Mouse (Mus musculus) heart, embryonic 10.5 days (tissue): ENCODE results near the gene Nudt19. TPM values are rescaled to one million over a fixed set of nuclear protein-coding genes. Genes with fewer than 3 reads are reported as not detected.

ENCODE experiments used
- DNase-seq: peaks from one replicate; pipeline ENCODE4 v3.0.0-alpha.2; 2017; ENCODE audit warnings: low spot score
- H3K27ac ChIP-seq: fragments of 300-500 bp; sonication (generic); 2 replicates; pipeline ENCODE4 v1.5.1; 2016; ENCODE audit warnings: mild to moderate bottlenecking
- H3K27me3 ChIP-seq: fragments of 300-500 bp; sonication (generic); 2 replicates; pipeline ENCODE4 v1.6.1; 2016; ENCODE audit warnings: mild to moderate bottlenecking; ENCODE audit not compliant: poor library complexity, insufficient read depth, severe bottlenecking
- H3K36me3 ChIP-seq: fragments of 300-500 bp; sonication (generic); 2 replicates; pipeline ENCODE4 v1.6.1; 2016; ENCODE audit warnings: mild to moderate bottlenecking, moderate library complexity
- H3K4me1 ChIP-seq: fragments of 300-500 bp; sonication (generic); 2 replicates; pipeline ENCODE4 v1.6.1; 2016; ENCODE audit warnings: mild to moderate bottlenecking
- H3K4me3 ChIP-seq: fragments of 300-500 bp; sonication (generic); 2 replicates; pipeline ENCODE4 v1.5.1; 2016; ENCODE audit warnings: mild to moderate bottlenecking, moderate library complexity
- H3K9me3 ChIP-seq: fragments of 300-500 bp; sonication (generic); 2 replicates; pipeline ENCODE4 v1.6.1; 2016; ENCODE audit warnings: mild to moderate bottlenecking, moderate library complexity
- WGBS: fragments of 180-500 bp; shearing (Covaris S2); methylation state at CpG from one replicate; pipeline ENCODE4 v1.1.7; 2016; 5-methylcytosine and 5-hydroxymethylcytosine counted together
- polyA plus RNA-seq: library from polyadenylated mRNA; unstranded; fragments of >200 nt; fragmentation: Nextera tagmentation; extraction: Ambion mirVana; gene quantifications from 2 replicates; pipeline ENCODE4 v1.2.1, GENCODE M21; 2016

Nudt19 gene
- polyA plus RNA-seq, 1 experiment from 2014 or later, result 76.7 TPM

DNA sequence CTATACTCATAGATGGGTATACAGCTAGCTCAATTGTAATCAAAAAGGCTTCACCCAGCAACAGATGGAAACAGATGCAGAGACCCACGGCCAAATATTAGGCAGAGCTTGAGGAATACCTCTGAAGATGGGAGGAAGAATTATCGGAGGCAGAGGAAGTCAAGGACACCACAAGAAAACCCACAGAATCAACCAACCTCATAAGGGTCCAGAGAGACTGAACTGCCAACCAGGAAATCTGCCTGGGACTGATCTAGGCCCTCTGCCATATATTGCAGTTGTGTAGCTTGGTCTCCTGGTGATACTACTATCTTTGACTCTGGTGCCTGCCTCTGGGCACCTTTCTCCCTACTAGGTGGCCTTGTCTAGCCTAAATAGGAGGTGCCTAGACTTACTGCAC, 29.3 kb downstream of the Nudt19 start:
- H3K36me3 ChIP-seq, result no peaks in the 10 kb centered on the region

DNA sequence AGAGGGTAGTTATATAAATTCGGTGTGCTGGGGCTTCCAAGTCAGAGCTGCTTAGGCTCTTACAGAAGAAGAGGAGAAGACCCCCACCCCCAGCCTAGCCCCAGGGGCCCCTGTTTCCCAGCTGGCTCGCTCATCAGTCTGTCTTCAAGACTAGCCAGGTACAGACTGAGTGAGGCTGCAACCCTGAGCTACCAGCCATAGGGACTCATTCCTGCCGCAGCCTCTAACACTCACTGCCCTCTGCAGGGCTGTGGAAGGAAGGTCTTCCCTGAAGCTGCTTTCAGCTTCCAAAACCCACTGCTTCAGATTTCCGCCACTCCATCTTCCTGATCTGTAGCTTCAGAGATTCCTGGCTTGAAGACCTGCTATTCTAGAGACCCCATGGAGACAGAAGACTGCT, 54.1 kb downstream of the Nudt19 start:
- H3K27ac ChIP-seq, result no peak overlapping the region
- no peaks in the 10 kb centered on the region for H3K9me3 ChIP-seq
- WGBS, result 16% methylated on average over 4 of the region's 4 CpGs
- DNase-seq, result peak; percentile 79
- H3K4me1 ChIP-seq, result no peaks in the 10 kb centered on the region
- no peaks in the 10 kb centered on the region for H3K36me3 ChIP-seq
- H3K4me3 ChIP-seq, result no peak overlapping the region
- peaks cover 6% of the 10 kb centered on the region; the same call in 1 of the 2 replicates for H3K27me3 ChIP-seq

More for the DNA sequence above, 29.3 kb downstream of the Nudt19 start:
- H3K9me3 ChIP-seq, result no peaks in the 10 kb centered on the region
- H3K27me3 ChIP-seq, result no peaks in the 10 kb centered on the region
- WGBS, result 80% methylated on average over 2 of the region's 2 CpGs
- no peak overlapping the region for H3K4me3 ChIP-seq
- no peaks in the 10 kb centered on the region for H3K4me1 ChIP-seq
- DNase-seq, result no peak
- no peak overlapping the region for H3K27ac ChIP-seq

DNA sequence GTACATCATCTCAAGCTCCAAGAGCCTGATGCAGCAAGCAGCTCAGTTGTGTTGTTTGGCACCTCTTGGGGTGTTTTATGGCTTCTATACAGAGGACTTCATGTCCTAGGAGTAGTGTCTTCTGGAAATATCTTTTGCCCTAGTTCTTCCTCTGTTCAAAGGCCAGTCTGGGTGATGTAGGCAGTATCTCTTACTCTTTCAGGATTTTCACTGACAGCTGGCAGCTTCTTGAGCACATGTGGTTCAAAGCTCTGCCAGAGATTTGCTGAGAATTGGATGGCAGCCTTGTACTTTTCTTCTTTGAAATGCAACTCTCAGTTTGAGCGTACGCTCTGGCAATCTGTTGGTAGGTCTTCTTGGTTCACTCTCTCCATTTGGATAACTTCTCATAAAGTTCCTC, 58.6 kb downstream of the Nudt19 start:
- DNase-seq, result no peak
- Histone ChIP-seq H3K4me1 (no peaks in the 10 kb centered on the region; the same call in 1 of the 2 replicates), H3K27me3 (peaks cover 2% of the 10 kb centered on the region; the same call in 1 of the 2 replicates), H3K9me3 (no peaks in the 10 kb centered on the region), H3K36me3 (no peaks in the 10 kb centered on the region), H3K27ac (no peak overlapping the region), H3K4me3 (no peak overlapping the region)
- WGBS, result 93% methylated on average over 2 of the region's 2 CpGs

Other genes with a start within 250 kb of the Nudt19 start
- 12.5 and 15.3 TPM in 2 replicates for gene Gpatch1, start 237.9 kb downstream of the Nudt19 start, polyA plus RNA-seq
- gene Rhpn2, start 222.1 kb downstream of the Nudt19 start, polyA plus RNA-seq, result 7.7 and 8.2 TPM in 2 replicates
- 17.8 and 22.9 TPM in 2 replicates for gene Faap24, start 159.5 kb downstream of the Nudt19 start, polyA plus RNA-seq
- 43.2 and 45.1 TPM in 2 replicates for gene Cep89, start 159.3 kb downstream of the Nudt19 start, polyA plus RNA-seq
- gene Slc7a9, start 107.5 kb downstream of the Nudt19 start, polyA plus RNA-seq, result 0.63 and 1.2 TPM in 2 replicates
- 0.18 and 0.20 TPM in 2 replicates for gene Tdrd12, start 18.6 kb downstream of the Nudt19 start, polyA plus RNA-seq
- 0.90 and 1.4 TPM in 2 replicates for gene Rgs9bp, start 29.3 kb upstream of the Nudt19 start, polyA plus RNA-seq
- 28.3 and 33.0 TPM in 2 replicates for gene Ankrd27, start 29.9 kb upstream of the Nudt19 start, polyA plus RNA-seq
- 321 and 332 TPM in 2 replicates for gene Pdcd5, start 91.2 kb upstream of the Nudt19 start, polyA plus RNA-seq
- 14.3 and 23.8 TPM in 2 replicates for gene Dpy19l3, start 198.2 kb upstream of the Nudt19 start, polyA plus RNA-seq
- gene Zfp507, start 246.7 kb upstream of the Nudt19 start, polyA plus RNA-seq, result 13.0 and 15.9 TPM in 2 replicates